Mouse (Mus musculus) intestine, postnatal 0 days (tissue): ENCODE results near the gene Map3k19. TPM values are rescaled to one million over a fixed set of nuclear protein-coding genes. Genes with fewer than 3 reads are reported as not detected.

Experiments used
- ATAC-seq: fragments of 200-750 bp; cut with Nextera tagmentation; 2 replicates; pipeline ENCODE4 v1.8.0; 2017; ENCODE audit warnings: mild to moderate bottlenecking, moderate TSS enrichment, moderate library complexity
- H3K27ac ChIP-seq: fragments of 300-500 bp; sonication (generic); 2 replicates; pipeline ENCODE4 v1.5.1; 2014; ENCODE audit warnings: mild to moderate bottlenecking, low read depth, low read length, moderate library complexity
- H3K27me3 ChIP-seq: fragments of 300-500 bp; sonication (generic); replicated peaks from 2 replicates; pipeline ENCODE4 v1.6.1; 2014; ENCODE audit warnings: low read length, mixed read lengths; ENCODE audit not compliant: control insufficient read depth, insufficient read depth
- H3K36me3 ChIP-seq: fragments of 300-500 bp; sonication (generic); 2 replicates; pipeline ENCODE4 v1.6.1; 2014; ENCODE audit warnings: mild to moderate bottlenecking, moderate library complexity; ENCODE audit not compliant: control insufficient read depth, insufficient read depth
- H3K4me1 ChIP-seq: fragments of 300-500 bp; sonication (generic); replicated peaks from 2 replicates; pipeline ENCODE4 v1.6.1; 2014; ENCODE audit warnings: antibody characterized with exemption, low read length, mixed read lengths; ENCODE audit not compliant: control insufficient read depth, insufficient read depth
- H3K4me2 ChIP-seq: fragments of 300-500 bp; sonication (generic); replicated peaks from 2 replicates; pipeline ENCODE4 v1.6.1; 2014; ENCODE audit warnings: low read depth, mild to moderate bottlenecking, moderate library complexity
- H3K4me3 ChIP-seq: fragments of 300-500 bp; sonication (generic); 2 replicates; pipeline ENCODE4 v1.5.1; 2014; ENCODE audit warnings: low read depth, low read length
- H3K9ac ChIP-seq: fragments of 300-500 bp; sonication (generic); 2 replicates; pipeline ENCODE4 v1.6.1; 2014; ENCODE audit warnings: mild to moderate bottlenecking, low read depth, low read length
- H3K9me3 ChIP-seq: fragments of 300-500 bp; sonication (generic); 2 replicates; pipeline ENCODE4 v1.6.1; 2016; ENCODE audit warnings: mixed run types; ENCODE audit not compliant: control insufficient read depth
- CTCF ChIP-seq: sonication (generic); IDR thresholded peaks from 2 replicates; pipeline ENCODE4 v1.5.1; 2016; ENCODE audit warnings: low read depth, mild to moderate bottlenecking, control low read depth, antibody characterized with exemption, moderate library complexity
- WGBS: fragments of 180-500 bp; shearing (Covaris S2); extraction: QIAGEN DNeasy Blood & Tissue Kit; methylation state at CpG from one replicate; pipeline ENCODE4 v1.1.7; 2014; 5-methylcytosine and 5-hydroxymethylcytosine counted together
- polyA plus RNA-seq: library from polyadenylated mRNA; unstranded; fragments of >200 nt; fragmentation: Nextera tagmentation; extraction: Ambion mirVana; gene quantifications from 2 replicates; pipeline ENCODE4 v1.2.1, GENCODE M21; 2015

Gene Map3k19
- polyA plus RNA-seq, 1 experiment from 2014 or later, result not detected

DNA sequence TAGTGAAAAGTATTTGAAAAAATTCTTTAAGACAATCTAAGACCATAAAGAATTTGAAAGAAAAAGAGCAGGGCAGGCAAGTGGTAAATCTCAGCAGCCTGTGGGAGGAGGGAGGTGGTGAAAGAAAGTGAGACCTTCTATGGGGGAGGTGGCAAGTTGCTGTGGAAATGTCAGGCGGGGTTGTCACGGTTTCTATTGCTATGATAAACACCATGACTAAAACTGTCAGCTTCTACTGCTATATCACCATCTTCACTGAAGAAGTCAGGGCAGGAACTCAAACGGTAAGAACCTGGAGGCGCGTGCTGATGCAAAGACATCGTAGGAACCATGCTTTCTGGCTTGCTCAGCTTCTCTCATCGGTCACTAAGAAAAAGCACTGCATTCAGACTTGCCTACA lies 41.9 kb downstream of the Map3k19 start:
- H3K27me3 ChIP-seq, result no peaks in the 10 kb centered on the region
- 66% methylated on average over 7 of the region's 7 CpGs for WGBS
- H3K9me3 ChIP-seq, result no peaks in the 10 kb centered on the region
- H3K36me3 ChIP-seq, result no peaks in the 10 kb centered on the region
- H3K27ac ChIP-seq, result no peak overlapping the region
- no peak for TF ChIP-seq CTCF
- H3K4me2 ChIP-seq, result no peak overlapping the region
- no peak overlapping the region for H3K9ac ChIP-seq
- no peak overlapping the region for H3K4me3 ChIP-seq
- no peaks in the 10 kb centered on the region for H3K4me1 ChIP-seq
- no peak for ATAC-seq

- H3K4me2 ChIP-seq, result no peak overlapping the region
- H3K36me3 ChIP-seq, result peaks cover 19% of the 10 kb centered on the region; the same call in 1 of the 2 replicates
- H3K4me1 ChIP-seq, result no peaks in the 10 kb centered on the region
- H3K27ac ChIP-seq, result no peak overlapping the region
- H3K4me3 ChIP-seq, result no peak overlapping the region
- H3K27me3 ChIP-seq, result no peaks in the 10 kb centered on the region
- H3K9me3 ChIP-seq, result no peaks in the 10 kb centered on the region
- WGBS, result 72% methylated on average over 7 of the region's 7 CpGs
- ATAC-seq, result 0 out of 2 replicates have a peak, but pooled peaks have one; percentile 54
- no peak overlapping the region for H3K9ac ChIP-seq
- no peak for TF ChIP-seq CTCF
Measured at GRCm38 (mm10) chr1:127808671-127809070, 46.2 kb downstream of the Map3k19 start.

DNA sequence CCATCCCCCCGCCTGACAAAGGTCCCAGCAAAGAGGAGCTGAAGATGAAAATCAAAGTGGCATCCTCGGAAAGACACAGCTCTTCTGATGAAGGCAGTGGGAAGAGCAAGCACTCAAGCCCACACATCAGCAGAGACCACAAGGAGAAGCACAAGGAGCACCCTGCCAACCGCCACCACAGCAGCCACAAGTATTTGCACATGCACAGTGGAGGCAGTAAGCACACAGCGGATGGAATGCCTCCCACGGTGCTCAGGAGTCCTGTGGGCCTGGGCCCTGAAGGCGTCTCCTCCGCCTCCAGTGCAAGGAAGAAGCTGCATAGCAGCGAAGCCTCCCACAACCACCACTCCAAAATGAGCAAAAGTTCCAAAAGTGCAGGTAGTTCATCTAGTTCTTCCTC lies 51.9 kb downstream of the Map3k19 start:
- H3K4me1 ChIP-seq, result no peaks in the 10 kb centered on the region
- no peak for TF ChIP-seq CTCF
- 83% methylated on average over 8 of the region's 8 CpGs for WGBS
- no peaks in the 10 kb centered on the region for H3K27me3 ChIP-seq
- no peak overlapping the region for H3K4me3 ChIP-seq
- H3K36me3 ChIP-seq, result peaks cover 63% of the 10 kb centered on the region
- no peak for ATAC-seq
- no peak overlapping the region for H3K4me2 ChIP-seq
- H3K27ac ChIP-seq, result no peak overlapping the region; the same call in 1 of the 2 replicates
- H3K9ac ChIP-seq, result no peak overlapping the region
- no peaks in the 10 kb centered on the region for H3K9me3 ChIP-seq

GRCm38 (mm10) chr1:127796752-127797151 lies 58.1 kb downstream of the Map3k19 start:
- WGBS, result 72% methylated on average over 1 of the region's 1 CpGs
- Histone ChIP-seq H3K9ac (no peak overlapping the region), H3K36me3 (peaks cover 40% of the 10 kb centered on the region), H3K4me1 (no peaks in the 10 kb centered on the region), H3K4me3 (no peak overlapping the region), H3K9me3 (no peaks in the 10 kb centered on the region), H3K27me3 (no peaks in the 10 kb centered on the region), H3K27ac (no peak overlapping the region), H3K4me2 (no peak overlapping the region)
- no peak for TF ChIP-seq CTCF
- ATAC-seq, result no peak

GRCm38 (mm10) chr1:127796341-127796740 lies 58.5 kb downstream of the Map3k19 start:
- H3K27me3 ChIP-seq, result no peaks in the 10 kb centered on the region
- H3K9ac ChIP-seq, result no peak overlapping the region
- no peaks in the 10 kb centered on the region for H3K9me3 ChIP-seq
- TF ChIP-seq CTCF, result no peak
- WGBS, result 69% methylated on average over 4 of the region's 4 CpGs
- H3K36me3 ChIP-seq, result peaks cover 36% of the 10 kb centered on the region
- H3K4me2 ChIP-seq, result no peak overlapping the region
- no peak overlapping the region for H3K27ac ChIP-seq
- H3K4me1 ChIP-seq, result no peaks in the 10 kb centered on the region
- no peak for ATAC-seq
- H3K4me3 ChIP-seq, result no peak overlapping the region

- Histone ChIP-seq H3K9me3 (no peaks in the 10 kb centered on the region), H3K4me3 (no peak overlapping the region), H3K27ac (no peak overlapping the region), H3K9ac (no peak overlapping the region), H3K36me3 (peaks cover 30% of the 10 kb centered on the region), H3K4me2 (no peak overlapping the region), H3K27me3 (no peaks in the 10 kb centered on the region), H3K4me1 (no peaks in the 10 kb centered on the region)
- no peak for ATAC-seq
- TF ChIP-seq CTCF, result no peak
- 89% methylated on average over 6 of the region's 6 CpGs for WGBS
Measured at GRCm38 (mm10) chr1:127795087-127795769, 59.6 kb downstream of the Map3k19 start.
